In the genomic region with DNA sequence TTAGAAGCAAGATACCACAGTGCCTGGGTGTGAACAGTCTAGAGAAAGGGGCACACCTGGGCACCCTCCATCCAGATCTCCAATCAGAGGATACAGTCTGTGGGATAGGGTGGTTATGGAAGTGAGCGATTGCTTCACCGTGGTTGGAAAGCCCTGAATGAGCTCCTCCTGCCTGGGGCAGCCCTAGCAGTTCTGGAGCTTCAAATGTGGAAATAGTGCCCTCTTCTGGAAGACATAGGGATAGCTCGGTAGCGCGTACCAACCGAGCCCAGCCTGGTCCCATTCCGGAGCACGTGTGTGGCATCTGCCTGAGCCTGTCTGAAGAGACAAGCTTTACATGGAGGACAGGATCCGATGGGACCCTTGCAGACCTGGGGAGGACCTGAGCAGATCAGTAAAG, we compare ENCODE assay signal across 9 mouse cellular contexts. TPM values are rescaled to one million over a fixed set of nuclear protein-coding genes. Genes with fewer than 3 reads are reported as not detected.
DNase-seq lines count a peak whose midpoint lies in the region; ATAC-seq and TF ChIP-seq lines count a peak whose summit lies in the region.
"Had no signal": no experiment of that assay in that cellular context is flagged by ENCODE, and none has a peak within 500 bp of the region (broad histone marks: within the 10 kb centered on the region; RNA-seq: fewer than 3 reads in every experiment).

No protein-coding gene starts in this region.

- no peak overlapping the region for H3K9ac ChIP-seq in CH12.LX (ENCODE audit: insufficient read depth, low read depth)
- no peak overlapping the region for H3K9ac ChIP-seq in heart, embryonic 14.5 days (ENCODE audit: low read length)
- no peak overlapping the region for H3K9ac ChIP-seq in kidney, postnatal 0 days (ENCODE audit: low read depth, low read length)
- no peak overlapping the region for H3K9ac ChIP-seq in liver, adult 2 months (ENCODE audit: low read depth, low read length)
- H3K9ac ChIP-seq: limb, embryonic 12.5 days had no signal

- H3K4me1 ChIP-seq in CH12.LX (ENCODE audit: control insufficient read depth in 1 of 2, insufficient read depth in 2 of 2) = peaks cover 0 to 4% of the 10 kb centered on the region in 2 experiments; a peak in 1 of 4 replicates
- H3K4me1 ChIP-seq in forebrain, embryonic 10.5 days = peaks cover 5% of the 10 kb centered on the region; the same call in 1 of the 2 replicates
- H3K4me1 ChIP-seq in heart, embryonic 14.5 days (ENCODE audit: control insufficient read depth in 2 of 2, insufficient read depth in 2 of 2, low read length in 2 of 2) = no peaks in the 10 kb centered on the region
- no peaks in the 10 kb centered on the region for H3K4me1 ChIP-seq in kidney, postnatal 0 days (replicated peaks; ENCODE audit: insufficient read depth, low read length)
- H3K4me1 ChIP-seq in liver, adult 2 months (ENCODE audit: control insufficient read depth, insufficient read depth, low read length) = no peaks in the 10 kb centered on the region
- H3K4me1 ChIP-seq: limb, embryonic 12.5 days had no signal

- H3K27me3 ChIP-seq in CH12.LX (replicated peaks) = no peaks in the 10 kb centered on the region
- H3K27me3 ChIP-seq in forebrain, embryonic 10.5 days (ENCODE audit: poor library complexity, severe bottlenecking) = peaks cover 11% of the 10 kb centered on the region
- H3K27me3 ChIP-seq in heart, embryonic 14.5 days (ENCODE audit: control insufficient read depth, insufficient read depth, low read length) = no peaks in the 10 kb centered on the region
- H3K27me3 ChIP-seq in kidney, postnatal 0 days (ENCODE audit: insufficient read depth, low read length) = no peaks in the 10 kb centered on the region
- no peaks in the 10 kb centered on the region for H3K27me3 ChIP-seq in liver, adult 2 months (ENCODE audit: control insufficient read depth, insufficient read depth, low read length)
- H3K27me3 ChIP-seq: limb, embryonic 12.5 days had no signal

- H3K36me3 ChIP-seq in CH12.LX (replicated peaks in 1 of 2; ENCODE audit: control insufficient read depth in 1 of 2, insufficient read depth in 1 of 2, low read length in 1 of 2) = peaks cover 12 to 28% of the 10 kb centered on the region in 2 experiments
- no peaks in the 10 kb centered on the region for H3K36me3 ChIP-seq in forebrain, embryonic 10.5 days (replicated peaks)
- H3K36me3 ChIP-seq in heart, embryonic 14.5 days (ENCODE audit: control insufficient read depth, insufficient read depth, low read length) = peaks cover 23% of the 10 kb centered on the region
- H3K36me3 ChIP-seq in kidney, postnatal 0 days (ENCODE audit: insufficient read depth, low read length) = no peaks in the 10 kb centered on the region
- H3K36me3 ChIP-seq in liver, adult 2 months (ENCODE audit: control insufficient read depth, insufficient read depth, low read length) = no peaks in the 10 kb centered on the region
- H3K36me3 ChIP-seq: limb, embryonic 12.5 days had no signal

- H3K79me2 ChIP-seq in CH12.LX (replicated peaks; ENCODE audit: control insufficient read depth, extremely low read depth, insufficient read depth, poor library complexity, severe bottlenecking) = no peaks in the 10 kb centered on the region
- no peaks in the 10 kb centered on the region for H3K79me2 ChIP-seq in liver, adult 2 months (ENCODE audit: control insufficient read depth, insufficient read depth, low read length)

- TF ChIP-seq POLR2A in CH12.LX (IDR thresholded peaks at IDR 0.05; ENCODE audit: low read depth, low read length) = no peak
- TF ChIP-seq POLR2A in liver, adult 2 months (IDR thresholded peaks at IDR 0.05; ENCODE audit: extremely low read depth, insufficient read depth, low read length) = no peak

- 7% methylated on average over 9 of the region's 9 CpGs for WGBS in forebrain, embryonic 10.5 days
- 5% methylated on average over 9 of the region's 9 CpGs for WGBS in heart, embryonic 14.5 days
- WGBS in kidney, postnatal 0 days = 3% methylated on average over 9 of the region's 9 CpGs
- WGBS in liver, adult 2 months = 3% methylated on average over 9 of the region's 9 CpGs

- peak; percentile 36 to 82; a peak in 2 of 4 replicates for TF ChIP-seq CTCF in CH12.LX (conservative IDR thresholded peaks at IDR 0.05 in 1 of 2, IDR thresholded peaks at IDR 0.05 in 1 of 2; ENCODE audit: low read depth in 2 of 2, low read length in 2 of 2)
- TF ChIP-seq CTCF in kidney, postnatal 0 days (IDR thresholded peaks at IDR 0.05; ENCODE audit: low read depth) = peak; percentile 85
- TF ChIP-seq CTCF in liver, adult 2 months (IDR thresholded peaks at IDR 0.05; ENCODE audit: low read depth, low read length) = peak; percentile 88

- no peak overlapping the region for H3K4me2 ChIP-seq in CH12.LX (ENCODE audit: insufficient read depth, low read depth, poor library complexity, severe bottlenecking)
- no peak overlapping the region for H3K4me2 ChIP-seq in heart, embryonic 14.5 days (ENCODE audit: low read length)
- no peak overlapping the region for H3K4me2 ChIP-seq in kidney, postnatal 0 days (ENCODE audit: low read length)
- H3K4me2 ChIP-seq: limb, embryonic 12.5 days had no signal

- dilution Hi-C loops in CH12.LX (cut with MboI; ENCODE audit: extremely low pct_ligation_motif_present, extremely low pct_unique_long_range_greater_than_20kb, low sequenced_read_pairs) = no loop called here

- H3K4me3 ChIP-seq in CH12.LX (replicated peaks in 1 of 3; ENCODE audit: low read depth in 2 of 3, low read length in 2 of 3, poor library complexity in 1 of 3) = no peak overlapping the region
- H3K4me3 ChIP-seq in forebrain, embryonic 10.5 days = no peak overlapping the region
- H3K4me3 ChIP-seq in heart, embryonic 14.5 days (ENCODE audit: control insufficient read depth in 1 of 2, insufficient read depth in 1 of 2, low read depth in 1 of 2, low read length in 2 of 2) = no peak overlapping the region
- H3K4me3 ChIP-seq in kidney, postnatal 0 days (replicated peaks; ENCODE audit: low read depth, low read length) = no peak overlapping the region
- H3K4me3 ChIP-seq in liver, adult 2 months (ENCODE audit: insufficient read depth, low read depth, low read length) = no peak overlapping the region
- H3K4me3 ChIP-seq: limb, embryonic 12.5 days had no signal

- no peaks in the 10 kb centered on the region for H3K9me3 ChIP-seq in CH12.LX (replicated peaks; ENCODE audit: low read length)
- no peaks in the 10 kb centered on the region for H3K9me3 ChIP-seq in forebrain, embryonic 10.5 days
- no peaks in the 10 kb centered on the region for H3K9me3 ChIP-seq in heart, embryonic 14.5 days (ENCODE audit: control insufficient read depth, low read length)
- H3K9me3 ChIP-seq in kidney, postnatal 0 days (replicated peaks; ENCODE audit: low read length) = no peaks in the 10 kb centered on the region
- H3K9me3 ChIP-seq: limb, embryonic 12.5 days had no signal

- TF ChIP-seq RAD21 in CH12.LX (IDR thresholded peaks at IDR 0.05; ENCODE audit: low read depth, low read length) = peak; percentile 81

- DNase-seq in CH12.LX (ENCODE audit: extremely low read depth) = peak; percentile 73
- DNase-seq in c-Kit-positive CD71-negative TER-119-negative erythroid progenitor cells, embryonic 14.5 days (ENCODE audit: low read depth) = peak; percentile 71
- peak; percentile 69 for DNase-seq in forebrain, embryonic 10.5 days (ENCODE audit: extremely low spot score, low spot score)
- DNase-seq in kidney, postnatal 0 days (ENCODE audit: low spot score) = peak; percentile 85
- DNase-seq in liver, adult 2 months (ENCODE audit: extremely low read depth, low read depth, low spot score) = peak; percentile 64
- DNase-seq in naive thymus-derived CD4-positive, alpha-beta T cell, adult 2 months (ENCODE audit: low read depth) = peak; percentile 90
- DNase-seq in spleen, postnatal 4 days (ENCODE audit: low spot score in 2 of 2) = peak; percentile 65 to 81

- no peak overlapping the region for H3K27ac ChIP-seq in CH12.LX (ENCODE audit: insufficient read depth, low read depth)
- no peak overlapping the region for H3K27ac ChIP-seq in forebrain, embryonic 10.5 days
- H3K27ac ChIP-seq in heart, embryonic 14.5 days (replicated peaks in 1 of 2; ENCODE audit: control insufficient read depth in 1 of 2, insufficient read depth in 1 of 2, low read depth in 2 of 2, low read length in 2 of 2) = no peak overlapping the region
- no peak overlapping the region for H3K27ac ChIP-seq in kidney, postnatal 0 days
- no peak overlapping the region for H3K27ac ChIP-seq in liver, adult 2 months (replicated peaks; ENCODE audit: insufficient read depth, low read depth, low read length)
- H3K27ac ChIP-seq: limb, embryonic 12.5 days had no signal

- 0 out of 2 replicates have a peak, but pooled peaks have one; percentile 63 for ATAC-seq in heart, embryonic 14.5 days (ENCODE audit: insufficient number of reproducible peaks, insufficient read depth, low FRiP score, low read depth)
- ATAC-seq in kidney, postnatal 0 days (replicated peaks; ENCODE audit: low FRiP score, low read depth) = peak; percentile 77

- in situ Hi-C loops in CH12.LX (cut with MboI; ENCODE audit: low pct_ligation_motif_present, low pct_unique_long_range_greater_than_20kb, low sequenced_read_pairs) = loop anchor here (5.0 to 25.0 kb wide), 3 partner anchors 96 to 361 kb away; a partner anchor contains a TSS

- TF ChIP-seq EP300 in CH12.LX (IDR thresholded peaks at IDR 0.05; ENCODE audit: low read length) = no peak

TF ChIP-seq in CH12.LX, 34 proteins besides CTCF, POLR2A, EP300 and RAD21 (continues in another document):
- TF ChIP-seq MAZ (IDR thresholded peaks at IDR 0.05; ENCODE audit: low read depth, low read length) (0 out of 2 replicates have a peak, but pooled peaks have one; percentile 18), ZC3H11A (IDR thresholded peaks at IDR 0.05; ENCODE audit: low read depth, low read length) (peak; percentile 53), PAX5 (IDR thresholded peaks at IDR 0.05; ENCODE audit: low read length) (no peak)

RNA-seq across cellular contexts. Expression of a gene that starts 28.7 kb away (rescaled TPM):
- total RNA-seq in CH12.LX (2012; rRNA removed) = 1.3 and 1.6 TPM in 2 replicates
- 0.54 and 0.63 TPM in 2 replicates for total RNA-seq in CH12.LX (2014; rRNA removed)
- 0.66 and 0.75 TPM in 2 replicates for polyA plus RNA-seq in CH12.LX (2012; ENCODE audit: insufficient read length, low read depth)
- polyA plus RNA-seq in forebrain, embryonic 10.5 days (2016; fragmentation: Nextera tagmentation; extraction: Ambion mirVana) = 0.31 and 0.40 TPM in 2 replicates
- 2.2 and 2.4 TPM in 2 replicates for polyA plus RNA-seq in heart, embryonic 14.5 days (2014; fragmentation: Nextera tagmentation; extraction: Ambion mirVana)
- polyA plus RNA-seq in kidney, postnatal 0 days (2015; fragmentation: Nextera tagmentation; extraction: Ambion mirVana) = 2.3 and 2.8 TPM in 2 replicates
- total RNA-seq in liver, adult 2 months (2014; rRNA removed) = 0.28 and 0.40 TPM in 2 replicates
- 0.17 and 0.42 TPM in 2 replicates for polyA plus RNA-seq in liver, adult 2 months (2012; rRNA removed)

RNA-seq across cellular contexts. Expression of a gene that starts 50.3 kb away (rescaled TPM):
- total RNA-seq in CH12.LX (2012; rRNA removed) (3.6 and 7.3 TPM in 2 replicates), CH12.LX (2014; rRNA removed) (7.2 and 8.0 TPM in 2 replicates)
- polyA plus RNA-seq in CH12.LX (2012; ENCODE audit: insufficient read length, low read depth) = 7.5 and 9.2 TPM in 2 replicates
- 10.5 and 10.6 TPM in 2 replicates for polyA plus RNA-seq in forebrain, embryonic 10.5 days (2016; fragmentation: Nextera tagmentation; extraction: Ambion mirVana)
- 22.3 and 23.8 TPM in 2 replicates for polyA plus RNA-seq in heart, embryonic 14.5 days (2014; fragmentation: Nextera tagmentation; extraction: Ambion mirVana)
- polyA plus RNA-seq in kidney, postnatal 0 days (2015; fragmentation: Nextera tagmentation; extraction: Ambion mirVana) = 15.4 and 17.2 TPM in 2 replicates
- 5.9 and 9.9 TPM in 2 replicates for total RNA-seq in liver, adult 2 months (2014; rRNA removed)
- 2.8 and 3.5 TPM in 2 replicates for polyA plus RNA-seq in liver, adult 2 months (2012; rRNA removed)
